Mouse (Mus musculus) erythroblast, embryonic 14.5 days (primary cell): Measurements from ENCODE around the gene Wnt7a. TPM values are rescaled to one million over a fixed set of nuclear protein-coding genes. Genes with fewer than 3 reads are reported as not detected.

Experiments
- H3K27me3 ChIP-seq: 2 replicates; pipeline ENCODE4 v1.6.1; 2012; ENCODE audit warnings: inconsistent platforms; ENCODE audit not compliant: control insufficient read depth
- H3K36me3 ChIP-seq: 2 replicates; pipeline ENCODE4 v1.6.1; 2012; ENCODE audit warnings: mild to moderate bottlenecking, inconsistent platforms; ENCODE audit not compliant: control insufficient read depth
- H3K4me1 ChIP-seq: 2 replicates; pipeline ENCODE4 v1.6.1; 2012; ENCODE audit warnings: inconsistent platforms; ENCODE audit not compliant: control insufficient read depth
- H3K4me3 ChIP-seq: replicated peaks from 2 replicates; pipeline ENCODE3; 2012; ENCODE audit warnings: moderate library complexity, mild to moderate bottlenecking, inconsistent platforms
- H3K9me3 ChIP-seq: 2 replicates; pipeline ENCODE4 v1.6.1; 2012; ENCODE audit warnings: low read length, inconsistent platforms, mixed read lengths; ENCODE audit not compliant: control insufficient read depth
- GATA1 ChIP-seq: IDR thresholded peaks from 2 replicates; pipeline ENCODE4 v1.6.1; 2012; ENCODE audit warnings: low read length, inconsistent platforms, mixed read lengths
- TAL1 ChIP-seq: IDR thresholded peaks from 3 replicates; pipeline ENCODE4 v1.6.1; 2012; ENCODE audit warnings: low read length, inconsistent platforms, mixed read lengths
- polyA plus RNA-seq: library from polyadenylated mRNA; stranded (reverse); fragments of >175 nt; gene quantifications from 2 replicates; pipeline ENCODE4 v1.2.3, GENCODE M21; 2012

Wnt7a gene
- polyA plus RNA-seq, 1 experiment, result not detected

DNA sequence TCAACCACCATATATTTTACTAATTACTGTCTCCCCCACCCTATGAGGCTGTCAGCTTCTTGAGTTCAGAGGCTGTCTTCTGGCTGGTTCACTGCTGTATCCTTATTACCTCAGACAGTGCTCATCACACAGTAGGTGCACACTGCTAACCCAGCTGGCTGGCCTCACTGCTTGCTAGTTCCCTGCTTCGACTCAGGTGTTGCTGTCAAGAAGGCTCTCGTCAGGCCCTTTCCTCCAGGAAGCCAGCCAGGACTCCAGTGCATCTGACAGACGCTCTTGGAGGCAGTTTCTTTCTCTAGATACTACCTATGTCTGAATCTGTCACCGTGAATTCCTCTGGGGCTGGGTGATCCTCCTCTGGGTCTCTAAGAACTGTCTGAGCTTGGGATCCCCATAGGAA is 85.6 kb downstream of the Wnt7a start:
- no peaks in the 10 kb centered on the region for H3K36me3 ChIP-seq
- TF ChIP-seq TAL1, result no peak
- TF ChIP-seq GATA1, result no peak
- H3K27me3 ChIP-seq, result no peaks in the 10 kb centered on the region
- no peaks in the 10 kb centered on the region for H3K4me1 ChIP-seq
- H3K9me3 ChIP-seq, result no peaks in the 10 kb centered on the region
- no peak overlapping the region for H3K4me3 ChIP-seq

- H3K4me3 ChIP-seq, result no peak overlapping the region
- TF ChIP-seq TAL1, result no peak
- TF ChIP-seq GATA1, result no peak
- no peaks in the 10 kb centered on the region for H3K36me3 ChIP-seq
- no peaks in the 10 kb centered on the region for H3K9me3 ChIP-seq
- no peaks in the 10 kb centered on the region for H3K4me1 ChIP-seq
- no peaks in the 10 kb centered on the region for H3K27me3 ChIP-seq
These were observed 86.4 kb downstream of the Wnt7a start for GRCm38 (mm10) chr6:91324752-91325151.

DNA sequence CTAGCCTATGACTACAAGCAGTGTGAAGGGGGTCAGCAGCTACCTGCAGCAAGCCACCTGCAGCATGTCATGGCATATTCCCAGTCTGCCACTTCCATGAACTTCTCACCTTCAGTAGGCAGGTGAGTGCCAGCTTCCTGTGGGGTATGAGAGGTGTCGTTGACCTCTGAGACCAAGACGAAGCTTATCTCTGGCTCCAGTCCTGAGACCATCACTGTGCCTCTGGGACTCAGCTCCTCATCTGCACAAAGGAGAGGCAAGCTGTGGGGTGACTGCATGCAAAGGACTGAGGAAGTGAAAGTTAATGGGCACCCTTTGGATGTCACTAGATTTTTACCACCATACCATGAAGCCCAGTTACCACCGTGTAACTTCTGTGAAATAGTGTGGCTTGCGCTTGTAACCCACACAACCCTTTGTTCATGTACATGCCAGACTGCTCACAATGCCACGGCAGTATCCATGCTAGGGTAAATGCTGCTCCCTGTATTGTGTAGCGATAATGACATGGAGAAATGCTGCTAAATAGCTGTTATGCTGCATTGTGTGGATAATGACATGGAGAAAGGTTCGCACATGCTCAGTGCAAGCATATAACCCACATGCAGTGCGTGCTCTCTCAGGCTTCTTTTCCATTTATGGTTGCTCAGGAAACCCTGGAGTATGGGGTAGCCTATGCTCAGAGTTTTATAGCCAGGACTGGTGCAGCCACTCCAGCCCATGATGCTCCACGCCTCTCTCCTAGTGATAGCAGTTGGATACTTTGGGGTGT is 89.0 kb downstream of the Wnt7a start:
- Histone ChIP-seq H3K36me3 (no peaks in the 10 kb centered on the region), H3K9me3 (no peaks in the 10 kb centered on the region), H3K4me1 (no peaks in the 10 kb centered on the region), H3K27me3 (peaks cover 2% of the 10 kb centered on the region), H3K4me3 (no peak overlapping the region)
- no peak for TF ChIP-seq TAL1
- TF ChIP-seq GATA1, result no peak

Other genes with a start within 250 kb of the Wnt7a start
- gene Fbln2, start 198.9 kb downstream of the Wnt7a start, polyA plus RNA-seq, result 0.07 TPM in 1 of 2 replicates, not detected in the other
- 0.15 and 0.31 TPM in 2 replicates for gene Chchd4, start 62.2 kb upstream of the Wnt7a start, polyA plus RNA-seq
- gene Tmem43, start 62.3 kb upstream of the Wnt7a start, polyA plus RNA-seq, result 0.05 and 0.15 TPM in 2 replicates
- 0.07 and 0.10 TPM in 2 replicates for gene Xpc, start 104.5 kb upstream of the Wnt7a start, polyA plus RNA-seq
- gene Lsm3, start 104.6 kb upstream of the Wnt7a start, polyA plus RNA-seq, result 0.51 and 0.64 TPM in 2 replicates